Mouse (Mus musculus) hindlimb bud, embryonic 11.5 days (tissue): ENCODE results near the gene Bcl7c.
"Not testable (repeated sequence)": the region's sequence is repeated elsewhere in the genome, so short reads cannot be mapped to it uniquely, and the experiment has no call there.

ENCODE experiments used
- DNase-seq: peaks from one replicate; pipeline ENCODE4 v3.0.0-alpha.2; 2012; ENCODE audit warnings: low read depth, low spot score; ENCODE audit errors: extremely low spot score

Gene Bcl7c

DNA sequence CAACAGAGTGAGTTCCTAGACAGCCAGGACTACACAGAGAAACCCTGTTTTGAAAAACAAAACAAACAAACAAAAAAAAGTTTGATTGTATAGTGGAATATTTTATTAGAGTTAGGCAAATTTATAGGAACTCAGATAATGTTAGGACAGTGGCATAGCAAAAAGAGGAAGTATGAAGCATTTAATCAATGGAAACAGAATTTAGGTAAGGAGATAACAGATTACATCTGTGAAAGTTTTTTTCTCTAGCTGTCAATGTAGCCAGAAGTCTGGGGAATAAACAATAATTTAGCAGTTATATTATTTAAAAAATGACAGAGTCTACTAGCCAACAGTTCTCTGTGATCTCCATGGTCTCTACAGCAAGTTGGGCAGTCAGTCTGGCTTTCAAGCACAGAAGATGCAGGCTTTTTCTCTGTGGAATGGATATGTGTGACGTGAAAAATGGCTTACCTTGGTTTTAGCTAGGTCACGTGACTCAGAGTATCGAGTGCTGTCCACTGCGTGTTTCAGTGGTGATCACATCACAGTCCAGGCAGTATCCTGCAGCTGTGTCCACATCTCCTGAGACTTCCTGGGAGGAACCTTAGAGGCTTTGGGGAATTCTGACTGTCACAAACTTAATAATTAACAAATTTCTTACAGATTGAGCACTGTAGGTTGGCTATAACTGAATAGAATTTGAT lies 60.1 kb downstream of the Bcl7c start:
- no peak for DNase-seq

DNA sequence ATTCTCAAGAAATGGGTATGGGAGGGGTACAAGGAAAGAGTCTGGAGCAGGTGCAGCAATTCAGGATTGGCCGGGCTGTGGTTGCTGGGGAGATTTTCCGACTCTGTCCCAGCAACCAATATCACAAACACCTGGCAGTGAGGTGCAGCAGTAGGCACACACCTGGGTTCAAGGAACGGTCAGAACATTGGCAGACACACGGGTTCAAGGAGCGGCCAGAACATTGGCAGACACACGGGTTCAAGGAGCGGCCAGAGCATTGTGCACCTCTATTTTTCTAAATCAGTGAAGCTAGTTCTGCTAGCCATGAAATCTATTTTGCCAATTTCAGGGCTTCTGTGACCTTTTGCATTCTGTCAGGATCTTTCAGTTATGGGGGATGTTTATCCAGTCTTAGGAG lies 61.2 kb downstream of the Bcl7c start:
- not testable (repeated sequence) for DNase-seq

DNA sequence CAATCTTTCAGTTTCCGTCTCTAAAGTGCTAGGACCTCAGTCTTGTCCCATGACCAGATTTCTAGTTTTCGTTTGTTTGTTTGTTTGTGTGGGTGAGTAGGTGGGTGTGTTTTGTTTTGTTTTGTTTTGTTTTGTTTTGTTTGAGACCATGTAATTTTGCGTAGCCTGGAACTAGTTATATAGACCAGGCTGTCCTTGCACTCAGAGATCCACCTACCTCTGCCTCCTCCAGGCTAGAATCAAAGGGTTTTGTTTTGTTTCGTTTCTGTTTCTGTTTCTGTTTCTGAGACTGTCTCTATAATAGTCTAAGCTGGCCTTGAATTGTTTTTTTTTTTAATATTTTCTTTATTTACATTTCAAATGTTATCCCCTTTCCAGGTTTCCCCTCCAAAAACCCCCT lies 62.4 kb downstream of the Bcl7c start:
- no peak for DNase-seq

DNA sequence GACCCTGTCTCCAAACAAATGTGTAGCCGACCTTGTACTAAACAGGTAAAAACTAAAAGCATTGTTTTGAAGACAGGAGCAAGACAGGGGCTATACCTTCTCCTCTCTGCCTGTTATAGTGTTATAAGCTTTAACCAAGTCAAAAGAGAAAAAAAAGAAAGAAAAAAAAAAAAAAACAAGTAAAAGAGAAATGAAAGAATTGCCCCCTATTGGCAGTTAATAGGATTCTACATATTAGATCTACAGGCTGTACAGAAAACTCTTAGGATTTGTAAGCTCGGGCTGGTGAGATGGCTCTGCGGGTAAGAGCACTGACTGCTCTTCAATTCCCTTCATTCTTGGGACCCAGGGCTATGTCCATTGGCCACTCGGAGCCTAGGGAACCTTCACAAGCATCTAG lies 66.5 kb downstream of the Bcl7c start:
- no peak for DNase-seq

DNA sequence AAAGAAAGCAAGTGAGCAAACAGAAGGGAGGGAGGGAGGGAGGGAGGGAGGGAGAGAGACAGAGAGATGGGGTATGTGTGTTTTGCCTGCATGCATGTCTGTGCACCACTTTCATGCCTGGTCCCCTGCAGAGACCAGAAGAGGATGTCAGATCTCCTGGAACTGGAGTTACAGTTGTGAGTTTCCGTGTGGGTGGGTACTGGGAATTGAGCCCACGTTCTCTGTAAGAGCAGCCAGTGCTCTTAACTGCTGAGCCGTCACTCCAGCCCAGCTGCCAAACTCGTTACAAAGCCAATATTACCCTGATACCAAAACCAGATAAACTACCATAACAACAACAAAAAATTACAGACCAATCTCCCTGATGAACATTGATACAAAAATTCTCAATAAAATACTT lies 67.5 kb downstream of the Bcl7c start:
- DNase-seq = no peak

DNA sequence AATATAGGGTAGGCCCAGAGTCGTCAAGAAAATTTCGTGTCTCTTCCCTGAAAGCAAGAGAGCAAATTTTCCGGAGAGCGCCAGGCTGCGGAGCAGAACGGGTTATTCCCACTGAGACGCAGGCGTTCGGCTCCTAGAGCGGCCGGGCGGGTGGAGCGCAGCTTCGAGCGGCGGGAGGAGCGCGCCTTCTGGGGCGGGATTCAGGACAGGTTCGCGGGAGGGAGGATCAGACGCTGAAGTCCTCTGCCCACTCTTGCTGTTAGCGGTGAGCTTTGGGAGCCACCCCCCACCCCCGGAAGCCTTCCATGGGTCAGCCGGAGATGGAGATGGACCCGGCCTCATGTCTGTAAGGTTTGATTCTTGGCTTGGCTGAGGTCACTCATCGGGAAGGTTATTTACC lies 71.8 kb downstream of the Bcl7c start:
- no peak for DNase-seq

DNA sequence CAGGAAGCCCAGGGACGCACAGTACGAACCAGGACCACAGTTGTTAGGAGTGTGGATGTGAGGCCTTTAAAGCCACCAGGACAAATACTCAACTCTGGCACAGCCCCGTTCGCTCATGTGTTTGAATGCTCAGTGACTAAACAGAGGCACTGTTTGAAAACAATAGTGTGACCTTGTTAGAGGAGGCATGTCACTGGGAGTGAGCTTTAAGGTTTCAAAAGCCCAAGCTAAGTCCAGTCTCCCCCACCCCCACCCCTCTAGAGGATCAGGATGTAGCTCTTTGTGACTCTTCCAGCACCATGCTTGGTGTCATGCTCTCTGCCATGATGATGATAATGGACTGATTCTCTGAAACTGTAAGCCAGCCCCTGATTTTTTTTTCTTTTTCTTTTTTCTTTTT lies 77.3 kb downstream of the Bcl7c start:
- no peak for DNase-seq

DNA sequence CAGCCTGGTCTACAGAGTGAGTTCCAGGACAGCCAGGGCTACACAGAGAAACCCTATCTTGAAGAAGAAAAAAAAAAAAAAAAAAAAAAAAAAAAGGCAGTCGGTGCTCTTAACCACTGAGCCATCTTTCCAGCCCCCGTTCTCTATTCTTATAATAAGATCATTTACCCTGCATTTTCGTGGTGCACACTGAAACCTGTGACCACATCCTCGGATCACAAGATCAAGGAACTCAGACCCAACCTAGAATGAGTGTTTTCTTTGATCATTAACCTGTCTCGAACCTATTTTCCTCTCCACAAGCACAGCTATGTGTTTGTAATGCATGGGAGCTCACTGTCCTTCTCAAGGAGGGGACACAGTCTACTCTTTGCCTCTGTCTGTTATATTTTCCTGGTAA lies 80.1 kb downstream of the Bcl7c start:
- DNase-seq = no peak

DNA sequence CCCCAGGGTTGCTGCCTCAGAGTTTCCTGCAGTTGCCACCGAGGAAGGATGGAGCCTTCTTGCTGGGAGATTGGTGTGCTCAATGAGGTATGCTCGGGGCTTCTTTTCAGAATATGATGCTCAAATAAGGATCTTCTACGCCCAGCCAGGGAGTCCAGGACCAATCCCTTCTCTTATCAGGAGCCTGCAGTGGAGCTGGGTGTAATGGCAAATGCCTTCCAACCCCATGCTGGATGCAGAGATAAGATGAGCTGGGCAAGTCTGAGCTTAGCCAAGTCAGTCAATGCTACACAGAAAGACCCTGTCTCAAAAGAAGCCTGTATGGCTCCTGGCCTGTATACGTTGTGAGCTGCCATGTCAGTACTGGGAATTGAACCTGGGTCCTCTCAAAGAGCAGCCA lies 82.3 kb downstream of the Bcl7c start:
- DNase-seq = no peak

DNA sequence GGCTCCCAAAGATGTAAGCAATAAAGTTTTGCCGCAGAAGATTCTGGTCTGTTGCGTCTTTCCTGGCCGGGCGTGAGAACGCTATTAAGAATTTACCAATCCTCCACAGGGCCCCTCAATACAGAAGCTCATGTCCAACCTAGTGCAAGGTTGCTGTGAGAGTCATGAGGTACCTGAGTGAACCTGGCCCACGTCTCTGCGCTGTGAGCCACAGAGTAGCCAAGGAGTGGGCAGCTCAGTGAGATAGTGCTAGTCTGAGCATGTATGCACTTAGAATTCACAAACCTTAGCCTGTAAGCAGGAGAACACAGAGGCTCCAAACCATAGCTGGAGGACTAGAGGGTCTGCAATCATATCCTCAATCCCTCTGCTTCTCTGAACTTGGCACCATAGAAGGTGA lies 82.7 kb downstream of the Bcl7c start:
- DNase-seq = no peak

DNA sequence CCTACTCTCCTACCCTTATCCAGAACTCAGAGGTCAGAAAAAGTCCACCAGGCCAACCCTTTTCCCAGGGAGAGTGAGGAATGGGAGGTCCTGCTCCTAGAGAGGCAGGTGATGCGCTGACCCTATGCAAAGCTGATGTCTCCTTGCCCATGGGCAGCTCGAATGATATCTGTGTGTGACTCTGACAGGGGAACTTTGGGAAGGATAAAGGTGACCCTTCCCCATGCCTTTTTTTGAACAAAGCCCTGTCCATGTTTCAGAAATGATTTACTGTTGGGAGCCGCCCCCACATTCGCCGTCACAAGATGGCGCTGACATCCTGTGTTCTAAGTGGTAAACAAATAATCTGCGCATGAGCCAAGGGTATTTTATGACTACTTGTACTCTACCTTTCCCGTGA lies 90.3 kb downstream of the Bcl7c start:
- not testable (repeated sequence) for DNase-seq

DNA sequence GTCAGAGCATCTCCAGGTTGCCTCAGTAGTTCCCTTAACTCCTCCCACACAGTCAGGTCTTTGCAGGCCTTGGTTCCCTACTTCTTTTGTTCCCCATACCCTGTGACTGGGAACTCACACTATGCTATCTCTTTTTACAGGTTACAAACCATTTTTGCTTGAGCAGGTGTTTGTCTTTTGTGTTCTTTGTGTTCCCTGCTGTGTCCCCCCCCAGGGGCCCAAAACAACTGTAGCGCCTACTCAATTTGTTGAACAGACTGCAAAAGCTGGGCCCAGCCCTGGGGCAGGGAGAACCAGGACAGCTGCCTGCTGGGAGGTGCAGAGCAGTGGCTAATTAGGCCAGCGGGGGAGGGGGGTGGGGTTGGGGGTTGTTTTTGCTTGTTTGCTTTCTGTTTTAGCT lies 90.8 kb downstream of the Bcl7c start:
- DNase-seq = no peak

DNA sequence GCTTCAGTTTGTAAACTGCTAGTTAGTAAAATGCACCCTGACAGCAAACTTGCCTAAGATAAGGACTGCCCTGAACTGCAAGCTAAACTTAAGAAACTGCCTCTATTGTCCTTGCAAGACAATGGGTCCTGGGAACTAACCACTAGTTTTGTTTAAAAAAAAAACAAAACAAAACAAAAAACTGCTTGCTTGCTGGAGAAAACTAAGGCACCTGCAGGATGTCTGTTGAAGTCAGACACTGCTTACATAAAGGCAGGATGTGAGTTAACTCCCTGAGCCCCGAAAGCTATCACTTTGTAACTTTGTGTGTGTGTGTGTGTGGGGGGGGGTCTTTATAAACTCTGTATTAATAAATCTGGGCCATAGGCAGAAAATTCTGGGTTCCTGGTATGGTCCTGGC lies 91.9 kb downstream of the Bcl7c start:
- no peak for DNase-seq

DNA sequence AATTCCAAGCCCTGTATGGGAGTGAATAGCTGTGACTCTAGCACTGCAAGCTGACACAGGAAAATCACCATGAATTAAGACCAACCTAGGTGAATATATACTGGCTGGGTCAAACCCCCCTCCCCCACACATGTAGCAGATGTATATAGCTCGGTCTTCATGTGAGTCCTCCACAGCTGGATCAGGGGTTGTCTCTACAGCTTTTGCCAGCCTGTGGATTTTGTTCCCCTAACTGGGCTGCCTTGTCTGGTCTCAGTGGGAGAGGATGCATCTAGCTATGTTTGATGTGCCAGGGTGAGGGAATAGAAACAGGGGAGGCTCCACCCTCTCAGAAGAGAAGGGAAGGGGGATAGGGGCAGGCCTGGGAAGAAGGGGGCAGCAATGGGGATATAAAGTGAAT lies 92.4 kb downstream of the Bcl7c start:
- no peak for DNase-seq

DNA sequence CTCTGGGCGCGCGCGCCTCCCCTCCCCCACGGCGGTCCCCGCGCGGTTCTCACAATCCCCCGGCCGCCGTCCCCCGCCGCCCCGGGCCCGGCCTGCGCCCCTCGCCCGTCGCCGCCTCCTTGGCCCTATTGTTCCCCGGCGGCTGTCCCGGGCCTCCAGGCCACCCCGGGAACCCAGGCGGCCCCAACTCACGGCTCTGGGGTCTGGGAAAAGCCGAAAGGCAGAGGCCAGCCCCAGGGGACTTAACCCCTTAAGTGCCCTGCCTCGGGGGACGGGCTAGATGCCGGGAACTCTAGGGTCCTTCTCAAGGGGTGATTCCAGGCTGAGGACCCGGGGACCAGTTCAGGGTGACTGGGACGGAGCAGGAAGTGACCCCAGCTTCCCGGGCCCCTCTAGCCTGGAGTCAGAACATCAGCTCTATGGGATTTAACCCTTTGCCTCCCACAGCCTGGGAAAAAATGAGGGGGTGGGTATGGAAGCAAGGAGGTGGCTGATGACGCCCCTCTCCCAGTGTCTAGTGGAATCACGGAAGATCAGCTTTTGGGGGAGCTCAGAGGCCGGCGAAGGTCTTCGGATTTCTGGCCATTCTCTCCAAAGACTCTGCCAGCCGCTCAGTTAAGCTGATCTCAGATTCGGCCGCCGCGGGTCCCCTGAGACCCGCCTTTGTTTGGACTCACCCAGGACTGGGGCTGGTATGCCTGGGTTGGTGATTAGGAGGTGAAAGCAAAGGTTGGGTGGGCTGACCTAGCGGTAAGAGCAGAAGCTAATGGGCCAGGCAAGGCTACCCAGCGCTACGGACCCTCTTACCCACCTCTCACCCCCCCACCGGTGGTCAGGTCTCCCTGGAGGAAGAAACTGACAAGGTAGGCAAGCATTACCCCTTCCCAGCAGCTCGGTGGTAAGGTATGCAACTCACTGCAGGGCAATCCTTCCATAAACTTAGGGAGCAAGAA lies 93.6 kb downstream of the Bcl7c start, which contains the start of gene Zfp629:
TSS of gene Zfp629 (minus strand) at position 907 of the 953 bp plus-strand sequence.
- DNase-seq = peak; percentile 64

DNA sequence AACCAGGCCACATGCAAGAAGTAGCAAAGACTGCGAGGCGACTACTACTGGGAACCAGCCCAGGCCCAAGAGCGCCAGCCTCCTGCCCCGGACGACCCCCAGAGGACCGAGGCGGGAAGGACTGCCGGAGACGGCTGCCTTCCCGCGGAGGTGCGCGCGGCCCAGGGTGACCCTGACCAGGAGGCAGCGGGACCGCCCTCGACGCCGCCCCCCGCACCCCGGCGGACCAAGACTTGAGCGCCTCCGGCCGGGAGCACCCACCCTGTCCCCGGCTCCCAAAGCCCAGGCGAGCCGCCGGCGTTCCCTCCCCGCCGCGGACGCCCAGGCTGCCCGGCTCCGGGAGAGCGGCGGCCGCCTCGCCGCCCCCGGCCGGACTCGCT lies 94.2 kb downstream of the Bcl7c start:
- no peak for DNase-seq

DNA sequence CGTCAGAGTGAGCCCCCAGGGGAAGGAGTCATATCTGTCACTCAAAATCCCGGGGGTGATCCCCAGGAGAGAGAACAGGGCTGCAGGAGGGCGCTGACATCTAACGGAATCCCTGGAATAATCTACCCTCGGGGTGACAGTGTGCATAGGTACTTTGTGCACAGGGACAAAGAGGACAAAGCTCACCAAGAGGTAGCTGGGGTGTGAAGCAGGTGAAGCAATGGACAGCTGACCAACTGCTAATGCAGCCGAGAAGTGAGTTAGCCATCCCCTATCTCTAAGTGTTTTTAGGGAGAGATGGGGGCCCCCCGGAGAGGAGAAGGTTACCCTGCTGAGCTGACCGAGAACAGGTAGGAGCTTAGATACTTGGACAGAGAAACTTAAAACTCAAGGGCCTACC lies 94.6 kb downstream of the Bcl7c start:
- DNase-seq = no peak

DNA sequence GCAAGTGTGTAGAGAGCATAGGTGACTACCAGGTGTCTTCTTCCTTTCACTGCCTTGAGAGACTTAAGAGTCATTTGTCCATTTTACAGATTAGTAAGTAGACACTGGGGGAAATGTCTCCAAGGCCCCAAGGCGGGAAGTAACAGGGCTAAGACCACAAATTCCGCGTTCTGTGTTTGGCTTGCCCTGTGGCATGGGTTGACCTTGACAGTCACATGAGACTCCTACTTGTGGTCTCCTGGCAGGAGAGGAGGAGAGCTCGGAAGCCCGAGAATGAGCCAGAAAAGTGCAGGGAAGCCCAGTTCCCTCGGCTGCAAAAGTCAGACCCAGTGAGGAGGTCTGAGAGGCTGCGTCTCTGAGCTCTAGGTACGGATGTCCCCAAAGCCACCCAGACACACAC lies 95.2 kb downstream of the Bcl7c start:
- no peak for DNase-seq

DNA sequence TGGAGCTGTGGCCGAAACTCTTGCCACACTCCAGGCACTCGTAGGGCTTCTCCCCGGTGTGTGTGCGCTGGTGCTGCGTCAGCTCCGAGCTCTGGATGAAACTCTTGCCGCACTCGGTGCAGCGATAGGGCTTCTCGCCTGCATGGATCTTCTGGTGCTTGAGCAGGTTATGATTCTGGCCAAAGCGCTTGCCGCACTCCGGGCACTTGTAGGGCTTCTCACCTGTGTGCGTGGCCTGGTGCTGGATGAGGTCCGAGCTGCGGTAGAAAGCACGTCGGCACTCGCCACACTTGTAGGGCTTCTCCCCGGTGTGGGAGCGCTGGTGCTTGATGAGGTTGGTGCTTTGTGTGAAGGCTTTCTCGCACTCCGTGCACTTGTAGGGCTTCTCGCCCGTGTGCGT lies 97.2 kb downstream of the Bcl7c start:
- no peak for DNase-seq
